Mouse (Mus musculus) midbrain, postnatal 0 days (tissue): ENCODE measurements at regions not wholly inside any gene's neighbourhood (a gene's known extent, or its start where the extent isn't known, plus 50 kb on each side); places are given as distances from the start of the nearest gene placed in this dataset.
"Not testable (repeated sequence)": the region's sequence is repeated elsewhere in the genome, so short reads cannot be mapped to it uniquely, and the experiment has no call there.

ENCODE experiments used
- ATAC-seq: fragments of 200-750 bp; cut with Nextera tagmentation; 2 replicates; pipeline ENCODE4 v1.8.0; 2017; ENCODE audit warnings: moderate number of reproducible peaks, mild to moderate bottlenecking, moderate TSS enrichment, moderate library complexity; ENCODE audit not compliant: low FRiP score
- DNase-seq: peaks from one replicate; pipeline ENCODE4 v3.0.0-alpha.2; 2015; ENCODE audit warnings: low spot score
- H3K27ac ChIP-seq: fragments of 300-500 bp; sonication (generic); 2 replicates; pipeline ENCODE4 v1.5.1; 2014; ENCODE audit warnings: low read depth, mild to moderate bottlenecking, low read length, mixed read lengths
- H3K27me3 ChIP-seq: fragments of 300-500 bp; sonication (generic); 2 replicates; pipeline ENCODE4 v1.6.1; 2014; ENCODE audit warnings: low read length, control low read depth, mixed read lengths; ENCODE audit not compliant: insufficient read depth
- H3K36me3 ChIP-seq: fragments of 300-500 bp; sonication (generic); 2 replicates; pipeline ENCODE4 v1.6.1; 2014; ENCODE audit warnings: low read length, control low read depth, mixed read lengths; ENCODE audit not compliant: insufficient read depth
- H3K4me1 ChIP-seq: fragments of 300-500 bp; sonication (generic); 2 replicates; pipeline ENCODE4 v1.6.1; 2014; ENCODE audit warnings: mild to moderate bottlenecking, control low read depth, antibody characterized with exemption, low read length, mixed read lengths; ENCODE audit not compliant: insufficient read depth
- H3K4me2 ChIP-seq: fragments of 300-500 bp; sonication (generic); 2 replicates; pipeline ENCODE4 v1.6.1; 2014; ENCODE audit warnings: low read depth, mild to moderate bottlenecking, low read length, mixed read lengths; ENCODE audit not compliant: poor library complexity, severe bottlenecking
- H3K4me3 ChIP-seq: fragments of 300-500 bp; sonication (generic); 2 replicates; pipeline ENCODE4 v1.5.1; 2014; ENCODE audit warnings: low read depth, mild to moderate bottlenecking, low read length, moderate library complexity
- H3K9ac ChIP-seq: fragments of 300-500 bp; sonication (generic); replicated peaks from 2 replicates; pipeline ENCODE4 v1.6.1; 2014; ENCODE audit warnings: mild to moderate bottlenecking, low read length, moderate library complexity, mixed read lengths; ENCODE audit not compliant: poor library complexity, severe bottlenecking
- H3K9me3 ChIP-seq: fragments of 300-500 bp; sonication (generic); 2 replicates; pipeline ENCODE4 v1.6.1; 2016; ENCODE audit warnings: low read length, control low read depth
- CTCF ChIP-seq: IDR thresholded peaks from 2 replicates; pipeline ENCODE4 v1.5.1; 2016; ENCODE audit warnings: antibody characterized with exemption, mild to moderate bottlenecking
- WGBS: fragments of 180-500 bp; shearing (Covaris S2); extraction: QIAGEN DNeasy Blood & Tissue Kit; methylation state at CpG from one replicate; pipeline ENCODE4 v1.1.7; 2014; 5-methylcytosine and 5-hydroxymethylcytosine counted together

DNA sequence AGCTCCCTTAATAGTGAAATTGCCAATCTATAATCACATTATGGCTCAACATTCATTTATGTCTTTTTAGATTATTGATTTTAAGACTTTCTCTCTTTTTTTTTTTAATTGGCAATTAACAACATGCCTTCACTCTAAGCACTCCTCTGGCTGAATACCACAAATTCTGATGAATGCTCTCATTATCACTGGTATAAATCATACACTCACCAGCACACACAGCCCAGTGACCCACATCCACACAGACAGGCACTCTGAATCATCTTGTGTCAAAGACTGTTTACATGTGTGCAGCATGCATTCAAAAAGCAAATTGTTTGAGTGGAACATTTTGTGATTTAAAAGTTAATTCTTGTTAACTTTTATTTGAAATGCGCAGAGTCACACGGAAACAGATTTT is 649.2 kb downstream of the Lrriq3 start:
- DNase-seq (no peak), ATAC-seq (no peak)
- H3K9me3 ChIP-seq = no peaks in the 10 kb centered on the region
- no peaks in the 10 kb centered on the region for H3K27me3 ChIP-seq
- no peak for TF ChIP-seq CTCF
- H3K27ac ChIP-seq = no peak overlapping the region
- H3K4me2 ChIP-seq = no peak overlapping the region
- H3K9ac ChIP-seq = no peak overlapping the region
- H3K4me1 ChIP-seq = no peaks in the 10 kb centered on the region
- 93% methylated on average over 2 of the region's 2 CpGs for WGBS
- H3K4me3 ChIP-seq = no peak overlapping the region
- H3K36me3 ChIP-seq = no peaks in the 10 kb centered on the region

DNA sequence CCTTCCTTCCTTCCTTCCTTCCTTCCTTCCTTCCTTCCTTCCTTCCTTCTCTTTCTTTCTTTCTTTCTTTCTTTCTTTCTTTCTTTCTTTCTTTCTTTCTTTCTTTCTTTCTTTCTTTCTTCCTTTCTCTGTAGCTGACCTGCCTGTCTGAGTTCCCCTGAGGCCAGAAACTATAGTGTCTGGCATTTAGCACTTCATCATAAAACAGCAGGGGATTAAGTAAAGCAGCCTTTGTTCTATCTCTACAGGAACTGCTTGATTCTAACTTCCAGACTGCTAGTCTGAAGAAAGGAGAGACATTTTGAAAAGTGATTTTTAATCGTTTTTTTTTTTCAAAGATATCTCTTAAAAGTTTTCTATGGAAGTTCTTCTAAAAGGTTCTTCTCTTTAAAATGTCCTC is 653.4 kb downstream of the Lrriq3 start:
- not testable (repeated sequence) for H3K9ac ChIP-seq, H3K27ac ChIP-seq, H3K4me2 ChIP-seq, H3K4me1 ChIP-seq, ATAC-seq, H3K27me3 ChIP-seq, H3K9me3 ChIP-seq, H3K36me3 ChIP-seq, H3K4me3 ChIP-seq, DNase-seq
- 23% methylated on average over 1 of the region's 1 CpGs for WGBS

DNA sequence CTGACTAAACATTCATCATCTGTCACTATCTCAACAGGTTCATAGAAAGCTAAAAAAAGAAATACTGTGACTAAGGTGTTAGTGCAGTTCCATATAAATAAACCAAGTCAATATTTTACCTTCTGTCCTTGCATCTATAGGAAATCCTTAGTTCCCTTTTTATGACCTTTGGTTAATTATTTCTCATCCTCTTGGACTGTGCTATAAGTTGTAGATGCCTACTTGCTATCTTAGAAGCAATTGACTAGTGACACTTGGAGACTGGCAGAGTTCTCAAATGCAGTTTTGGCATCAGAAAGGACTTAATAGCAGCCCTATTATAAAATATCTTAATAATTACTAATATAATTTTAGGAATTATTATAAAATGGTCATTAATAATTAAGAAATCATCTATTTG is 654.3 kb downstream of the Lrriq3 start:
- no peak overlapping the region for H3K4me3 ChIP-seq
- H3K9ac ChIP-seq = no peak overlapping the region
- H3K4me2 ChIP-seq = no peak overlapping the region
- no peak overlapping the region for H3K27ac ChIP-seq
- no peak for DNase-seq
- no peaks in the 10 kb centered on the region for H3K36me3 ChIP-seq
- no peaks in the 10 kb centered on the region for H3K27me3 ChIP-seq
- H3K9me3 ChIP-seq = no peaks in the 10 kb centered on the region
- H3K4me1 ChIP-seq = no peaks in the 10 kb centered on the region
- no peak for ATAC-seq
- no peak for TF ChIP-seq CTCF

DNA sequence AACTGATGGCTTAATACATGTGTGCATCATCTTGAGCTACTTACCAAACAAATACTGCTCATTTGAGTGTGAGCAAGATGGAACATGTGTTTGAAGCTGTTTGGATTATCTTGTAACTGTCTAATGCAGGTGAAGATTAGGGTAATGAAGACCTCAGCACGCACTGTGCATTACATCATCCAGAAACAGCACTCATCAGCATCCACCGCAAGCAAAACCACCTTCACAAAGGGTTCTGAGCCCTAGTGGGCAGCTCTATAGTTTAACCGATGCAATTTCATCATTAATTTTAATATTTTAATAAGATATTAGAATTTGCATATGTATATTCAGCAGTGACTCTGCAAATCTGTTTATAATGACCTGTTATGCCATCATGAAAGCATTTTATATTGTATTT is 664.1 kb downstream of the Lrriq3 start:
- no peaks in the 10 kb centered on the region for H3K36me3 ChIP-seq
- H3K4me3 ChIP-seq = no peak overlapping the region
- no peak for TF ChIP-seq CTCF
- WGBS = 68% methylated on average over 3 of the region's 3 CpGs
- no peaks in the 10 kb centered on the region for H3K4me1 ChIP-seq
- no peaks in the 10 kb centered on the region for H3K9me3 ChIP-seq
- ATAC-seq (no peak), DNase-seq (no peak)
- H3K27ac ChIP-seq = no peak overlapping the region
- no peak overlapping the region for H3K4me2 ChIP-seq
- H3K9ac ChIP-seq = no peak overlapping the region
- H3K27me3 ChIP-seq = no peaks in the 10 kb centered on the region

DNA sequence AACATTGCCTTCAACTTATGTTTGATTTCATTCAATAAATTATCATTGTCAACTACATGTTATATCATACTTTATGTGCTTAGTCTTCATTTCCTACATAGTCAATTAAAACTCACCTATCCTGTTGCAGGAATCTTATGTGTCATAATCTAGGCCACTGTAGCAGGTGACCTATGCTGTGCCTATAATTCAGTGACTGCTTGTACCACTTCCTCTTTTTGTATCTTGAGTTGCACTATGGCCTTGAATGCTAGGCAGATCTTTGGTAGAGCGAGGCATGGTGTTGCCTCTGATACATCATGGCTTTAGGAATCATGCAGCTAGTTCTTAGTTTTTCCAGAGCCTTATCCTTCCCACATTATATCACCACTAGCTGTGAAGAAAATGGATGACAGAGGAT is 682.8 kb downstream of the Lrriq3 start:
- Histone ChIP-seq H3K4me2 (no peak overlapping the region), H3K27me3 (no peaks in the 10 kb centered on the region), H3K9me3 (no peaks in the 10 kb centered on the region), H3K9ac (no peak overlapping the region), H3K27ac (no peak overlapping the region), H3K4me1 (no peaks in the 10 kb centered on the region), H3K4me3 (no peak overlapping the region), H3K36me3 (no peaks in the 10 kb centered on the region)
- no peak for TF ChIP-seq CTCF
- DNase-seq = no peak
- WGBS = 90% methylated on average over 1 of the region's 1 CpGs
- no peak for ATAC-seq

DNA sequence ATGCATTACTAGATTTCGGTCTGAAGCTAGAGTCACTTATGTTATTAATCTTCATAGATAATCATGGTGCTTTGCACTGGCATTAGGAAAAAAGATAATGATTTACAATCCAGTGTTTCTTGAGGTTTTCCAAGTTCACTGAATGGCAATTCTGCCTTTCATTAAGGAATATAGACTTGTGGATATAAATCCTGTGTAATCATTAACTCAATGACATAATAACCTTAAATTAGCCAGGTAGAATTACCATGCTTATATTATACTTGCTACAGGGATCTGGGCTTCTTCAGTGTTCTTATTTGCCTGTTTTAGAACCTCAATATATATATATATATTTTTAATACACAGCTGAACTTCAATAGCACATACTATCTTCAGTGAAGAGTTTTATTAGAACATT is 683.8 kb downstream of the Lrriq3 start:
- Histone ChIP-seq H3K9ac (no peak overlapping the region), H3K27me3 (no peaks in the 10 kb centered on the region), H3K4me3 (no peak overlapping the region), H3K36me3 (no peaks in the 10 kb centered on the region), H3K27ac (no peak overlapping the region), H3K9me3 (no peaks in the 10 kb centered on the region), H3K4me1 (no peaks in the 10 kb centered on the region), H3K4me2 (no peak overlapping the region)
- DNase-seq (no peak), ATAC-seq (no peak)
- WGBS = 88% methylated on average over 1 of the region's 1 CpGs
- TF ChIP-seq CTCF = no peak

DNA sequence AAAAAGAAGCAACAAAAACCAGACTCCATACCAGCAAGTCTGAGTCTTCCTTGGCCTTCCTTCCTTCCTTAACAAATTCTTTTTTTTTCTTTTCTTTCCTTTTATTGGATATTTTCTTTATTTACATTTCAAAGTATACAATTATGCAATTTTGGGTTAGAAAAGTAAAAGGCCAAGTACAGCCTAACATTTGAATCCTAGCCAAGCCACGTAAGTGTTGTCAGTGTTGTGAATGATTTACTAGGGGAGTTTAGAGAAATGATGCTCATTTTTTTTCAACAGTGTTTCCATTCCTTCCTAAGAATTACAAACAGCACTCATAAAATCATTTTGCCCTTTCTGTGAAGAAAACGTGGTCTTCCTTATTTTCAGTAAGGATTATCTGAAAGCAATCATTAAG is 722.5 kb downstream of the Lrriq3 start:
- no peak overlapping the region for H3K27ac ChIP-seq
- no peaks in the 10 kb centered on the region for H3K27me3 ChIP-seq
- H3K36me3 ChIP-seq = no peaks in the 10 kb centered on the region
- DNase-seq = no peak
- H3K4me2 ChIP-seq = no peak overlapping the region
- WGBS = 72% methylated on average over 2 of the region's 2 CpGs
- TF ChIP-seq CTCF = no peak
- no peaks in the 10 kb centered on the region for H3K4me1 ChIP-seq
- H3K4me3 ChIP-seq = no peak overlapping the region
- no peak overlapping the region for H3K9ac ChIP-seq
- H3K9me3 ChIP-seq = no peaks in the 10 kb centered on the region
- ATAC-seq = no peak
